Mouse (Mus musculus) kidney, adult 9 months (tissue): ENCODE measurements around the gene Acsf3.

Experiments
- DNase-seq: peaks from one replicate; pipeline ENCODE4 v3.0.0; 2022

The Acsf3 gene

GRCm38 (mm10) chr8:122762731-122763266 is 12.5 kb upstream of the Acsf3 start:
- DNase-seq = no peak

- DNase-seq = no peak
These were observed 12.0 kb upstream of the Acsf3 start for GRCm38 (mm10) chr8:122763267-122763738.

- no peak for DNase-seq
These were observed 10.4 kb upstream of the Acsf3 start for GRCm38 (mm10) chr8:122764790-122765474.

GRCm38 (mm10) chr8:122766189-122766588 is 9.1 kb upstream of the Acsf3 start:
- DNase-seq = no peak

GRCm38 (mm10) chr8:122766647-122767200 is 8.6 kb upstream of the Acsf3 start:
- no peak for DNase-seq

GRCm38 (mm10) chr8:122767229-122767628 is 8.1 kb upstream of the Acsf3 start:
- no peak for DNase-seq

- no peak for DNase-seq
These were observed 5.8 kb upstream of the Acsf3 start for GRCm38 (mm10) chr8:122769251-122770058.

GRCm38 (mm10) chr8:122772431-122773060 is 2.7 kb upstream of the Acsf3 start:
- DNase-seq = no peak

- DNase-seq = no peak
These were observed 2.4 kb downstream of the Acsf3 start for GRCm38 (mm10) chr8:122777701-122778100.

- no peak for DNase-seq
These were observed 3.5 kb downstream of the Acsf3 start for GRCm38 (mm10) chr8:122778703-122779239.

- no peak for DNase-seq
These were observed 4.0 kb downstream of the Acsf3 start for GRCm38 (mm10) chr8:122779255-122779654.

- no peak for DNase-seq
These were observed 9.5 kb downstream of the Acsf3 start for GRCm38 (mm10) chr8:122784756-122785155.

GRCm38 (mm10) chr8:122789796-122790195 is 14.5 kb downstream of the Acsf3 start:
- peak; percentile 90 for DNase-seq

GRCm38 (mm10) chr8:122793375-122794174 is 18.3 kb downstream of the Acsf3 start:
- DNase-seq = peak; percentile 22

- DNase-seq = no peak
These were observed 18.8 kb downstream of the Acsf3 start for GRCm38 (mm10) chr8:122794175-122794454.

GRCm38 (mm10) chr8:122803906-122804761 is 28.8 kb downstream of the Acsf3 start:
- no peak for DNase-seq

- DNase-seq = peak; percentile 62
These were observed 30.1 kb downstream of the Acsf3 start for GRCm38 (mm10) chr8:122805349-122805748.

GRCm38 (mm10) chr8:122806956-122807538 is 31.8 kb downstream of the Acsf3 start:
- no peak for DNase-seq

GRCm38 (mm10) chr8:122807907-122808306 is 32.6 kb downstream of the Acsf3 start:
- no peak for DNase-seq

GRCm38 (mm10) chr8:122810376-122810775 is 35.1 kb downstream of the Acsf3 start:
- DNase-seq = no peak
